Mouse (Mus musculus) liver, embryonic 12.5 days (tissue): ENCODE data around the gene Ooep. TPM values are rescaled to one million over a fixed set of nuclear protein-coding genes. Genes with fewer than 3 reads are reported as not detected.
"Not testable (repeated sequence)": the region's sequence is repeated elsewhere in the genome, so short reads cannot be mapped to it uniquely, and the experiment has no call there.

Experiments
- ATAC-seq: fragments of 200-750 bp; cut with Nextera tagmentation; 2 replicates; pipeline ENCODE4 v1.8.0; 2017; ENCODE audit warnings: moderate number of reproducible peaks, mild to moderate bottlenecking, moderate library complexity
- H3K27ac ChIP-seq: fragments of 300-500 bp; sonication (generic); 2 replicates; pipeline ENCODE4 v1.5.1; 2016; ENCODE audit warnings: mild to moderate bottlenecking
- H3K27me3 ChIP-seq: fragments of 300-500 bp; sonication (generic); replicated peaks from 2 replicates; pipeline ENCODE4 v1.6.1; 2016; ENCODE audit warnings: mild to moderate bottlenecking, moderate library complexity
- H3K36me3 ChIP-seq: fragments of 300-500 bp; sonication (generic); 2 replicates; pipeline ENCODE4 v1.6.1; 2016; ENCODE audit warnings: mild to moderate bottlenecking, moderate library complexity
- H3K4me1 ChIP-seq: fragments of 300-500 bp; sonication (generic); 2 replicates; pipeline ENCODE4 v1.6.1; 2016
- H3K4me2 ChIP-seq: fragments of 300-500 bp; sonication (generic); 2 replicates; pipeline ENCODE4 v1.6.1; 2016; ENCODE audit warnings: mild to moderate bottlenecking, moderate library complexity
- H3K4me3 ChIP-seq: fragments of 300-500 bp; sonication (generic); 2 replicates; pipeline ENCODE4 v1.5.1; 2016; ENCODE audit warnings: mild to moderate bottlenecking, moderate library complexity
- H3K9ac ChIP-seq: fragments of 300-500 bp; sonication (generic); 2 replicates; pipeline ENCODE4 v1.6.1; 2016; ENCODE audit warnings: mild to moderate bottlenecking, moderate library complexity
- H3K9me3 ChIP-seq: fragments of 300-500 bp; sonication (generic); replicated peaks from 2 replicates; pipeline ENCODE4 v1.6.1; 2016; ENCODE audit warnings: mild to moderate bottlenecking, moderate library complexity
- WGBS: fragments of 180-500 bp; shearing (Covaris S2); methylation state at CpG from one replicate; pipeline ENCODE4 v1.1.7; 2016; ENCODE audit not compliant: insufficient replicate concordance; 5-methylcytosine and 5-hydroxymethylcytosine counted together
- polyA plus RNA-seq: library from polyadenylated mRNA; unstranded; fragments of >200 nt; fragmentation: Nextera tagmentation; extraction: Ambion mirVana; gene quantifications from 2 replicates; pipeline ENCODE4 v1.2.1, GENCODE M21; 2016

Gene Ooep
- polyA plus RNA-seq, 1 experiment from 2014 or later, result not detected

GRCm38 (mm10) chr9:78385893-78386292 lies 7.4 kb upstream of the Ooep start:
- Histone ChIP-seq H3K4me1 (no peaks in the 10 kb centered on the region), H3K27ac (no peak overlapping the region), H3K27me3 (peaks cover 11% of the 10 kb centered on the region; the same call in 1 of the 2 replicates), H3K4me2 (no peak overlapping the region), H3K36me3 (no peaks in the 10 kb centered on the region), H3K9ac (no peak overlapping the region), H3K4me3 (no peak overlapping the region), H3K9me3 (no peaks in the 10 kb centered on the region)
- no peak for ATAC-seq
- WGBS, result 45% methylated on average over 3 of the region's 3 CpGs

GRCm38 (mm10) chr9:78377546-78377945 lies 979 bp downstream of the Ooep start:
- Histone ChIP-seq H3K9ac (no peak overlapping the region), H3K4me3 (no peak overlapping the region), H3K4me1 (peaks cover 7% of the 10 kb centered on the region; the same call in 1 of the 2 replicates)

GRCm38 (mm10) chr9:78375486-78375885 lies 3.0 kb downstream of the Ooep start:
- ATAC-seq, result no peak
- H3K36me3 ChIP-seq, result no peaks in the 10 kb centered on the region
- H3K9me3 ChIP-seq, result no peaks in the 10 kb centered on the region
- peaks cover 50% of the 10 kb centered on the region for H3K27me3 ChIP-seq
- H3K9ac ChIP-seq, result no peak overlapping the region
- no peak overlapping the region for H3K27ac ChIP-seq
- no peak overlapping the region for H3K4me2 ChIP-seq
- peaks cover 7% of the 10 kb centered on the region; the same call in 1 of the 2 replicates for H3K4me1 ChIP-seq
- H3K4me3 ChIP-seq, result no peak overlapping the region
- 63% methylated on average over 4 of the region's 4 CpGs for WGBS

More at GRCm38 (mm10) chr9:78377546-78377945, 979 bp downstream of the Ooep start:
- H3K4me2 ChIP-seq, result no peak overlapping the region
- H3K9me3 ChIP-seq, result no peaks in the 10 kb centered on the region
- no peak for ATAC-seq
- WGBS, result 33% methylated on average over 8 of the region's 8 CpGs
- H3K27ac ChIP-seq, result no peak overlapping the region
- H3K27me3 ChIP-seq, result peaks cover 53% of the 10 kb centered on the region
- no peaks in the 10 kb centered on the region for H3K36me3 ChIP-seq

GRCm38 (mm10) chr9:78374885-78375389 lies 3.6 kb downstream of the Ooep start:
- ATAC-seq, result no peak
- no peak overlapping the region for H3K4me2 ChIP-seq
- no peaks in the 10 kb centered on the region for H3K9me3 ChIP-seq
- H3K4me1 ChIP-seq, result peaks cover 7% of the 10 kb centered on the region; the same call in 1 of the 2 replicates
- no peak overlapping the region for H3K4me3 ChIP-seq
- H3K27me3 ChIP-seq, result peaks cover 44% of the 10 kb centered on the region
- no peaks in the 10 kb centered on the region for H3K36me3 ChIP-seq
- WGBS, result 55% methylated on average over 1 of the region's 1 CpGs
- no peak overlapping the region for H3K9ac ChIP-seq
- H3K27ac ChIP-seq, result no peak overlapping the region

- no peaks in the 10 kb centered on the region for H3K9me3 ChIP-seq
- no peak overlapping the region for H3K4me2 ChIP-seq
- no peak overlapping the region for H3K9ac ChIP-seq
- WGBS, result 41% methylated on average over 5 of the region's 5 CpGs
- no peaks in the 10 kb centered on the region for H3K36me3 ChIP-seq
- H3K4me1 ChIP-seq, result peaks cover 7% of the 10 kb centered on the region; the same call in 1 of the 2 replicates
- no peak overlapping the region for H3K27ac ChIP-seq
- H3K27me3 ChIP-seq, result peaks cover 39% of the 10 kb centered on the region
- no peak for ATAC-seq
- H3K4me3 ChIP-seq, result no peak overlapping the region
Observed at GRCm38 (mm10) chr9:78374397-78374796, 4.1 kb downstream of the Ooep start.

GRCm38 (mm10) chr9:78372827-78373504 lies 5.6 kb downstream of the Ooep start:
- no peaks in the 10 kb centered on the region for H3K36me3 ChIP-seq
- no peak overlapping the region for H3K4me3 ChIP-seq
- no peak overlapping the region for H3K4me2 ChIP-seq
- peaks cover 1% of the 10 kb centered on the region; the same call in 1 of the 2 replicates for H3K4me1 ChIP-seq
- ATAC-seq, result no peak
- WGBS, result 62% methylated on average over 10 of the region's 10 CpGs
- H3K9me3 ChIP-seq, result no peaks in the 10 kb centered on the region
- no peak overlapping the region for H3K27ac ChIP-seq
- H3K27me3 ChIP-seq, result peaks cover 26% of the 10 kb centered on the region
- H3K9ac ChIP-seq, result no peak overlapping the region

- Histone ChIP-seq H3K4me1 (no peaks in the 10 kb centered on the region), H3K27ac (no peak overlapping the region), H3K9ac (no peak overlapping the region), H3K36me3 (no peaks in the 10 kb centered on the region), H3K4me3 (no peak overlapping the region), H3K9me3 (no peaks in the 10 kb centered on the region), H3K4me2 (no peak overlapping the region), H3K27me3 (peaks cover 12% of the 10 kb centered on the region; the same call in 1 of the 2 replicates)
- no peak for ATAC-seq
- WGBS, result 75% methylated on average over 3 of the region's 3 CpGs
Observed at GRCm38 (mm10) chr9:78371441-78371840, 7.1 kb downstream of the Ooep start.

- 77% methylated on average over 7 of the region's 7 CpGs for WGBS
- Histone ChIP-seq H3K4me2 (no peak overlapping the region), H3K9ac (no peak overlapping the region), H3K27ac (no peak overlapping the region), H3K27me3 (peaks cover 9% of the 10 kb centered on the region; the same call in 1 of the 2 replicates), H3K4me1 (peaks cover 3% of the 10 kb centered on the region; the same call in 1 of the 2 replicates), H3K36me3 (no peaks in the 10 kb centered on the region), H3K9me3 (no peaks in the 10 kb centered on the region), H3K4me3 (no peak overlapping the region)
- no peak for ATAC-seq
Observed at GRCm38 (mm10) chr9:78369786-78370185, 8.7 kb downstream of the Ooep start.

- Histone ChIP-seq H3K4me3 (no peak overlapping the region), H3K9ac (no peak overlapping the region), H3K4me1 (peaks cover 3% of the 10 kb centered on the region; the same call in 1 of the 2 replicates), H3K27me3 (peaks cover 5% of the 10 kb centered on the region; the same call in 1 of the 2 replicates), H3K9me3 (no peaks in the 10 kb centered on the region), H3K27ac (no peak overlapping the region), H3K4me2 (no peak overlapping the region), H3K36me3 (no peaks in the 10 kb centered on the region)
- ATAC-seq, result no peak
- 77% methylated on average over 2 of the region's 2 CpGs for WGBS
Observed at GRCm38 (mm10) chr9:78369349-78369748, 9.2 kb downstream of the Ooep start.

GRCm38 (mm10) chr9:78368671-78369293 lies 9.7 kb downstream of the Ooep start:
- no peak overlapping the region for H3K4me3 ChIP-seq

GRCm38 (mm10) chr9:78367959-78368358 lies 10.6 kb downstream of the Ooep start, which contains the start of gene Dppa5a:
Gene Dppa5a, minus strand, starts transcription at chr9:78368177.
- H3K4me2 ChIP-seq, H3K4me3 ChIP-seq, H3K4me1 ChIP-seq, ATAC-seq, H3K27ac ChIP-seq, H3K9me3 ChIP-seq, H3K9ac ChIP-seq, H3K27me3 ChIP-seq, H3K36me3 ChIP-seq: not testable (repeated sequence)
- 72% methylated on average over 16 of the region's 16 CpGs for WGBS

More at GRCm38 (mm10) chr9:78368671-78369293, 9.7 kb downstream of the Ooep start:
- Histone ChIP-seq H3K27me3 (no peaks in the 10 kb centered on the region), H3K9ac (no peak overlapping the region), H3K9me3 (no peaks in the 10 kb centered on the region), H3K4me2 (no peak overlapping the region), H3K4me1 (peaks cover 3% of the 10 kb centered on the region; the same call in 1 of the 2 replicates), H3K36me3 (no peaks in the 10 kb centered on the region), H3K27ac (no peak overlapping the region)
- WGBS, result 58% methylated on average over 3 of the region's 3 CpGs
- no peak for ATAC-seq
